Comparison of ENCODE assay signal across 21 mouse cellular contexts in genomic region chr1:93275561-93275960, GRCm38 (mm10).
"Had no signal": no experiment of that assay in that cellular context is flagged by ENCODE, and none has a peak within 500 bp of the region (broad histone marks: within the 10 kb centered on the region; RNA-seq: fewer than 3 reads in every experiment).

No protein-coding gene starts in this region.

- H3K9ac ChIP-seq: kidney, embryonic 15.5 days; limb, embryonic 13.5 days; liver, embryonic 12.5 days; liver, embryonic 15.5 days; midbrain, embryonic 12.5 days; midbrain, embryonic 15.5 days; neural tube, embryonic 12.5 days; neural tube, embryonic 15.5 days had no signal

- H3K9me3 ChIP-seq: kidney, embryonic 15.5 days; limb, embryonic 10.5 days; limb, embryonic 13.5 days; liver, embryonic 12.5 days; liver, embryonic 15.5 days; midbrain, embryonic 12.5 days; midbrain, embryonic 15.5 days; neural tube, embryonic 12.5 days; neural tube, embryonic 15.5 days had no signal

- H3K27me3 ChIP-seq: kidney, embryonic 15.5 days; limb, embryonic 13.5 days; liver, embryonic 12.5 days; liver, embryonic 15.5 days; midbrain, embryonic 12.5 days; midbrain, embryonic 15.5 days; neural tube, embryonic 12.5 days; neural tube, embryonic 15.5 days had no signal

- H3K4me2 ChIP-seq: kidney, embryonic 15.5 days; limb, embryonic 13.5 days; liver, embryonic 12.5 days; liver, embryonic 15.5 days; midbrain, embryonic 12.5 days; midbrain, embryonic 15.5 days; neural tube, embryonic 12.5 days; neural tube, embryonic 15.5 days had no signal

- H3K27ac ChIP-seq: kidney, embryonic 15.5 days; limb, embryonic 10.5 days; limb, embryonic 13.5 days; liver, embryonic 12.5 days; liver, embryonic 15.5 days; macrophage; midbrain, embryonic 12.5 days; midbrain, embryonic 15.5 days; neural tube, embryonic 12.5 days; neural tube, embryonic 15.5 days had no signal

- H3K4me3 ChIP-seq: kidney, embryonic 15.5 days; limb, embryonic 10.5 days; limb, embryonic 13.5 days; liver, embryonic 12.5 days; liver, embryonic 15.5 days; midbrain, embryonic 12.5 days; midbrain, embryonic 15.5 days; neural tube, embryonic 12.5 days; neural tube, embryonic 15.5 days had no signal

- H3K36me3 ChIP-seq: kidney, embryonic 15.5 days; liver, embryonic 12.5 days; liver, embryonic 15.5 days; midbrain, embryonic 12.5 days; midbrain, embryonic 15.5 days; neural tube, embryonic 12.5 days; neural tube, embryonic 15.5 days had no signal

- H3K4me1 ChIP-seq: limb, embryonic 13.5 days; liver, embryonic 12.5 days; liver, embryonic 15.5 days; midbrain, embryonic 12.5 days; neural tube, embryonic 12.5 days had no signal

- ATAC-seq: liver, embryonic 12.5 days; midbrain, embryonic 15.5 days had no signal

- DNase-seq: kidney, adult 8-10 months; kidney, postnatal 10 days; kidney, postnatal 36 days; layer of hippocampus, adult 9-11 months; liver; lung, adult 18-20 months; lung, postnatal 14 days; retina, postnatal 1 day; right cerebral cortex, postnatal 25 days; thymus, adult 2 months; thymus, postnatal 25 days had no signal
